16 mouse cellular contexts compared by ENCODE assay signal in genomic region chr6:41202302-41202701, GRCm38 (mm10).
"Had no signal": no experiment of that assay in that cellular context is flagged by ENCODE, and none has a peak within 500 bp of the region (broad histone marks: within the 10 kb centered on the region; RNA-seq: fewer than 3 reads in every experiment).

No protein-coding gene starts in this region.

- H3K4me3 ChIP-seq: midbrain, embryonic 10.5 days; midbrain, embryonic 12.5 days; myocyte; neural tube, embryonic 12.5 days; stomach, embryonic 15.5 days had no signal

- H3K9me3 ChIP-seq: midbrain, embryonic 10.5 days; midbrain, embryonic 12.5 days; neural tube, embryonic 12.5 days; stomach, embryonic 15.5 days had no signal

- H3K36me3 ChIP-seq: midbrain, embryonic 10.5 days; midbrain, embryonic 12.5 days; neural tube, embryonic 12.5 days; stomach, embryonic 15.5 days had no signal

- H3K27ac ChIP-seq: liver, embryonic 14.5 days; midbrain, embryonic 10.5 days; midbrain, embryonic 12.5 days; neural tube, embryonic 12.5 days; stomach, embryonic 15.5 days; stomach, postnatal 0 days had no signal

- H3K27me3 ChIP-seq: midbrain, embryonic 12.5 days; neural tube, embryonic 12.5 days; stomach, embryonic 15.5 days had no signal

- H3K4me1 ChIP-seq: midbrain, embryonic 10.5 days; midbrain, embryonic 12.5 days; neural tube, embryonic 12.5 days; stomach, embryonic 15.5 days had no signal

- ATAC-seq: midbrain, embryonic 16.5 days had no signal

- DNase-seq: lung, adult 18-20 months; lung, embryonic 14.5 days; lung, postnatal 10 days; lung, postnatal 4 days; midbrain, embryonic 14.5 days; right cerebral cortex, postnatal 14 days; thymus, postnatal 14 days; thymus, postnatal 4 days had no signal
